Mouse (Mus musculus) hindbrain, embryonic 12.5 days (tissue): ENCODE data around the gene Msrb2. TPM values are rescaled to one million over a fixed set of nuclear protein-coding genes. Genes with fewer than 3 reads are reported as not detected.
A peak's percentile ranks its signal among the peaks of the same experiment; 100 is the strongest.

Experiments used
- ATAC-seq: fragments of 200-750 bp; cut with Nextera tagmentation; 2 replicates; pipeline ENCODE4 v1.8.0; 2017; ENCODE audit warnings: moderate TSS enrichment; ENCODE audit not compliant: low FRiP score
- H3K27ac ChIP-seq: fragments of 300-500 bp; sonication (generic); 2 replicates; pipeline ENCODE4 v1.5.1; 2016; ENCODE audit warnings: mild to moderate bottlenecking
- H3K27me3 ChIP-seq: fragments of 300-500 bp; sonication (generic); 2 replicates; pipeline ENCODE4 v1.6.1; 2016; ENCODE audit warnings: mild to moderate bottlenecking
- H3K36me3 ChIP-seq: fragments of 300-500 bp; sonication (generic); 2 replicates; pipeline ENCODE4 v1.6.1; 2016; ENCODE audit warnings: mild to moderate bottlenecking
- H3K4me1 ChIP-seq: fragments of 300-500 bp; sonication (generic); 2 replicates; pipeline ENCODE4 v1.6.1; 2016
- H3K4me2 ChIP-seq: fragments of 300-500 bp; sonication (generic); replicated peaks from 2 replicates; pipeline ENCODE4 v1.6.1; 2016; ENCODE audit warnings: mild to moderate bottlenecking
- H3K4me3 ChIP-seq: fragments of 300-500 bp; sonication (generic); 2 replicates; pipeline ENCODE4 v1.5.1; 2016; ENCODE audit warnings: mild to moderate bottlenecking
- H3K9ac ChIP-seq: fragments of 300-500 bp; sonication (generic); 2 replicates; pipeline ENCODE4 v1.6.1; 2016; ENCODE audit warnings: mild to moderate bottlenecking, moderate library complexity
- H3K9me3 ChIP-seq: fragments of 300-500 bp; sonication (generic); replicated peaks from 2 replicates; pipeline ENCODE4 v1.6.1; 2016; ENCODE audit warnings: mild to moderate bottlenecking
- WGBS: fragments of 180-500 bp; shearing (Covaris S2); methylation state at CpG from one replicate; pipeline ENCODE4 v1.1.7; 2016; 5-methylcytosine and 5-hydroxymethylcytosine counted together
- polyA plus RNA-seq: library from polyadenylated mRNA; unstranded; fragments of >200 nt; fragmentation: Nextera tagmentation; extraction: Ambion mirVana; gene quantifications from 2 replicates; pipeline ENCODE4 v1.2.1, GENCODE M21; 2016

Msrb2 gene
- 14.8 and 15.6 TPM in 2 replicates for polyA plus RNA-seq

GRCm38 (mm10) chr2:19371390-19372158 lies at the start of gene Msrb2:
TSS of gene Msrb2 (plus strand) at chr2:19371440.
- peak within 1 kb of the TSS; percentile 72 for H3K9ac ChIP-seq
- no peaks in the 10 kb centered on the region for H3K9me3 ChIP-seq
- 1% methylated on average over 37 of the region's 39 CpGs for WGBS
- H3K4me1 ChIP-seq = no peaks in the 10 kb centered on the region
- H3K36me3 ChIP-seq = no peaks in the 10 kb centered on the region
- no peaks in the 10 kb centered on the region for H3K27me3 ChIP-seq
- 0 out of 2 replicates have a peak within 1 kb of the TSS, but pooled peaks have one; percentile 23 for H3K27ac ChIP-seq
- H3K4me3 ChIP-seq = peak within 1 kb of the TSS; percentile 62
- ATAC-seq = peak; percentile 83
- H3K4me2 ChIP-seq = peak within 1 kb of the TSS; percentile 70

- H3K9me3 ChIP-seq = no peaks in the 10 kb centered on the region
- H3K36me3 ChIP-seq = no peaks in the 10 kb centered on the region
- ATAC-seq = no peak
- no peak overlapping the region for H3K27ac ChIP-seq
- WGBS = 81% methylated on average over 9 of the region's 9 CpGs
- no peak overlapping the region for H3K4me3 ChIP-seq
- no peaks in the 10 kb centered on the region for H3K4me1 ChIP-seq
- H3K4me2 ChIP-seq = no peak overlapping the region
- no peaks in the 10 kb centered on the region for H3K27me3 ChIP-seq
- no peak overlapping the region for H3K9ac ChIP-seq
These were observed 48.8 kb upstream of the Msrb2 start for GRCm38 (mm10) chr2:19322448-19322847.

GRCm38 (mm10) chr2:19326376-19326775 lies 44.9 kb upstream of the Msrb2 start:
- Histone ChIP-seq H3K4me3 (no peak overlapping the region), H3K27me3 (no peaks in the 10 kb centered on the region), H3K9ac (no peak overlapping the region), H3K27ac (no peak overlapping the region), H3K36me3 (no peaks in the 10 kb centered on the region), H3K4me1 (no peaks in the 10 kb centered on the region), H3K9me3 (no peaks in the 10 kb centered on the region), H3K4me2 (no peak overlapping the region)
- no peak for ATAC-seq
- WGBS = 86% methylated on average over 1 of the region's 1 CpGs

- 83% methylated on average over 4 of the region's 4 CpGs for whole genome bisulfite sequencing
- no peaks in the 10 kb centered on the region for H3K4me1 ChIP-seq
- no peaks in the 10 kb centered on the region for H3K9me3 ChIP-seq
- no peaks in the 10 kb centered on the region for H3K27me3 ChIP-seq
- H3K27ac ChIP-seq = no peak overlapping the region
- no peak overlapping the region for H3K4me2 ChIP-seq
- no peaks in the 10 kb centered on the region for H3K36me3 ChIP-seq
- H3K4me3 ChIP-seq = no peak overlapping the region
- H3K9ac ChIP-seq = no peak overlapping the region
- ATAC-seq = no peak
These were observed 43.4 kb upstream of the Msrb2 start for GRCm38 (mm10) chr2:19327811-19328210.

GRCm38 (mm10) chr2:19343901-19344635 lies 27.2 kb upstream of the Msrb2 start:
- ATAC-seq = no peak
- Histone ChIP-seq H3K4me1 (no peaks in the 10 kb centered on the region), H3K36me3 (no peaks in the 10 kb centered on the region), H3K27me3 (no peaks in the 10 kb centered on the region), H3K4me2 (peak overlapping the region; percentile 31), H3K27ac (no peak overlapping the region), H3K9ac (0 out of 2 replicates have a peak overlapping the region, but pooled peaks have one; percentile 43), H3K9me3 (no peaks in the 10 kb centered on the region), H3K4me3 (no peak overlapping the region)
- WGBS = 53% methylated on average over 10 of the region's 10 CpGs

- no peaks in the 10 kb centered on the region for H3K4me1 ChIP-seq
These were observed 26.4 kb upstream of the Msrb2 start for GRCm38 (mm10) chr2:19344636-19345413.

GRCm38 (mm10) chr2:19345414-19345964 lies 25.8 kb upstream of the Msrb2 start:
- Histone ChIP-seq H3K36me3 (no peaks in the 10 kb centered on the region), H3K27me3 (no peaks in the 10 kb centered on the region), H3K4me1 (no peaks in the 10 kb centered on the region), H3K27ac (no peak overlapping the region), H3K9me3 (no peaks in the 10 kb centered on the region), H3K4me3 (no peak overlapping the region), H3K4me2 (peak overlapping the region; percentile 31), H3K9ac (0 out of 2 replicates have a peak overlapping the region, but pooled peaks have one; percentile 43)
- peak; percentile 68 for ATAC-seq
- WGBS = 80% methylated on average over 5 of the region's 5 CpGs

More at GRCm38 (mm10) chr2:19344636-19345413, 26.4 kb upstream of the Msrb2 start:
- Histone ChIP-seq H3K4me2 (peak overlapping the region; percentile 31), H3K9ac (peak overlapping the region; percentile 43; the same call in 1 of the 2 replicates), H3K9me3 (no peaks in the 10 kb centered on the region), H3K27ac (no peak overlapping the region), H3K4me3 (peak overlapping the region; percentile 12; the same call in 1 of the 2 replicates), H3K27me3 (no peaks in the 10 kb centered on the region), H3K36me3 (no peaks in the 10 kb centered on the region)
- 30% methylated on average over 19 of the region's 20 CpGs for WGBS
- peak; percentile 88 for ATAC-seq

GRCm38 (mm10) chr2:19348454-19348853 lies 22.8 kb upstream of the Msrb2 start:
- whole genome bisulfite sequencing = 64% methylated on average over 3 of the region's 3 CpGs
- no peaks in the 10 kb centered on the region for H3K4me1 ChIP-seq
- H3K9ac ChIP-seq = no peak overlapping the region
- H3K36me3 ChIP-seq = no peaks in the 10 kb centered on the region
- no peak overlapping the region for H3K4me2 ChIP-seq
- H3K27ac ChIP-seq = no peak overlapping the region
- no peak for ATAC-seq
- H3K4me3 ChIP-seq = no peak overlapping the region
- H3K27me3 ChIP-seq = no peaks in the 10 kb centered on the region
- H3K9me3 ChIP-seq = no peaks in the 10 kb centered on the region

GRCm38 (mm10) chr2:19350167-19350566 lies 21.1 kb upstream of the Msrb2 start:
- no peak for ATAC-seq
- H3K4me3 ChIP-seq = no peak overlapping the region
- 87% methylated on average over 5 of the region's 5 CpGs for WGBS

GRCm38 (mm10) chr2:19351615-19352253 lies 19.5 kb upstream of the Msrb2 start:
- no peaks in the 10 kb centered on the region for H3K36me3 ChIP-seq
- ATAC-seq = no peak
- H3K4me3 ChIP-seq = no peak overlapping the region
- no peaks in the 10 kb centered on the region for H3K27me3 ChIP-seq
- H3K4me2 ChIP-seq = no peak overlapping the region
- no peaks in the 10 kb centered on the region for H3K4me1 ChIP-seq
- WGBS = 96% methylated on average over 1 of the region's 1 CpGs
- H3K27ac ChIP-seq = no peak overlapping the region
- H3K9ac ChIP-seq = no peak overlapping the region
- no peaks in the 10 kb centered on the region for H3K9me3 ChIP-seq

More at GRCm38 (mm10) chr2:19350167-19350566, 21.1 kb upstream of the Msrb2 start:
- Histone ChIP-seq H3K27me3 (no peaks in the 10 kb centered on the region), H3K4me1 (no peaks in the 10 kb centered on the region), H3K9ac (no peak overlapping the region), H3K4me2 (no peak overlapping the region), H3K9me3 (no peaks in the 10 kb centered on the region), H3K27ac (no peak overlapping the region), H3K36me3 (no peaks in the 10 kb centered on the region)

GRCm38 (mm10) chr2:19353158-19353557 lies 18.1 kb upstream of the Msrb2 start:
- Histone ChIP-seq H3K27ac (no peak overlapping the region), H3K4me3 (no peak overlapping the region), H3K9ac (no peak overlapping the region), H3K36me3 (no peaks in the 10 kb centered on the region), H3K9me3 (no peaks in the 10 kb centered on the region), H3K4me2 (no peak overlapping the region), H3K27me3 (no peaks in the 10 kb centered on the region), H3K4me1 (no peaks in the 10 kb centered on the region)
- no peak for ATAC-seq
- 98% methylated on average over 2 of the region's 2 CpGs for WGBS
